Mouse (Mus musculus) MEL (cell line): ENCODE data around the gene Negr1. TPM values are rescaled to one million over a fixed set of nuclear protein-coding genes. Genes with fewer than 3 reads are reported as not detected.

Source experiments
- DNase-seq: peaks from one replicate; pipeline ENCODE4 v3.0.0; 2011; ENCODE audit warnings: low read depth, low spot score
- H3K27ac ChIP-seq: 2 replicates; pipeline ENCODE4 v1.5.1; 2012; ENCODE audit warnings: low read depth, mild to moderate bottlenecking, control low read depth, low read length, moderate library complexity; ENCODE audit not compliant: control insufficient read depth
- H3K27me3 ChIP-seq, 2 experiments: fragments of 150-350 bp in 1 of 2; sonication (generic) in 1 of 2; 2 replicates each; pipeline ENCODE4 v1.6.1; 2012; ENCODE audit warnings: low read length in 2 of 2, mild to moderate bottlenecking in 2 of 2, improper control_type of control experiment in 1 of 2, moderate library complexity in 1 of 2; ENCODE audit not compliant: insufficient read depth in 2 of 2, control insufficient read depth in 1 of 2
- H3K36me3 ChIP-seq, 2 experiments: 2 replicates each; pipeline ENCODE4 v1.6.1; 2012 to 2014; ENCODE audit warnings: low read length in 2 of 2, improper control_type of control experiment in 1 of 2, inconsistent platforms in 1 of 2, mild to moderate bottlenecking in 1 of 2; ENCODE audit not compliant: insufficient read depth in 2 of 2, control insufficient read depth in 1 of 2
- H3K4me1 ChIP-seq, 2 experiments: fragments of 150-350 bp in 1 of 2; sonication (generic) in 1 of 2; 2 replicates each; pipeline ENCODE4 v1.6.1; 2012; ENCODE audit warnings: low read length in 2 of 2, improper control_type of control experiment in 1 of 2, mild to moderate bottlenecking in 1 of 2; ENCODE audit not compliant: insufficient read depth in 2 of 2, control insufficient read depth in 1 of 2
- H3K4me3 ChIP-seq, 2 experiments: fragments of 150-350 bp in 1 of 2; sonication (generic) in 1 of 2; 2 replicates each; pipeline ENCODE4 v1.5.1; 2012; ENCODE audit warnings: low read depth in 2 of 2, low read length in 2 of 2, mild to moderate bottlenecking in 2 of 2, moderate library complexity in 2 of 2, control low read depth in 1 of 2, improper control_type of control experiment in 1 of 2; ENCODE audit not compliant: control insufficient read depth in 1 of 2, insufficient read depth in 1 of 2
- H3K79me2 ChIP-seq: 2 replicates; pipeline ENCODE4 v1.6.1; 2012; ENCODE audit warnings: mild to moderate bottlenecking, low read length, moderate library complexity; ENCODE audit not compliant: control insufficient read depth, poor library complexity, insufficient read depth
- H3K9ac ChIP-seq: 2 replicates; pipeline ENCODE4 v1.6.1; 2012; ENCODE audit warnings: low read depth, mild to moderate bottlenecking, control low read depth, low read length, moderate library complexity; ENCODE audit not compliant: control insufficient read depth, poor library complexity, severe bottlenecking
- H3K9me3 ChIP-seq: fragments of 150-350 bp; sonication (generic); replicated peaks from 2 replicates; pipeline ENCODE4 v1.6.1; 2012; ENCODE audit warnings: mild to moderate bottlenecking, low read length, improper control_type of control experiment, moderate library complexity; ENCODE audit not compliant: insufficient read depth
- CHD1 ChIP-seq: IDR thresholded peaks from 2 replicates; pipeline ENCODE4 v1.6.1; 2012; ENCODE audit warnings: low read depth, mild to moderate bottlenecking, inconsistent platforms, low read length, improper control_type of control experiment
- CHD2 ChIP-seq: IDR thresholded peaks from 2 replicates; pipeline ENCODE4 v1.6.1; 2011; ENCODE audit warnings: low read length, improper control_type of control experiment
- CTCF ChIP-seq, 3 experiments: IDR thresholded peaks in 2 of 3; conservative IDR thresholded peaks in 1 of 3; 2 replicates each; pipeline ENCODE4 v1.5.1; 2011 to 2012; ENCODE audit warnings: low read length in 3 of 3, low read depth in 2 of 3, mild to moderate bottlenecking in 2 of 3, improper control_type of control experiment in 1 of 3, inconsistent platforms in 1 of 3, mixed read lengths in 1 of 3, moderate library complexity in 1 of 3; ENCODE audit not compliant: control insufficient read depth in 1 of 3, insufficient read depth in 1 of 3, poor library complexity in 1 of 3, severe bottlenecking in 1 of 3
- ELF1 ChIP-seq: IDR thresholded peaks from 2 replicates; pipeline ENCODE4 v1.6.1; 2014; ENCODE audit warnings: low read depth, mild to moderate bottlenecking, inconsistent platforms, low read length, improper control_type of control experiment, moderate library complexity
- EP300 ChIP-seq, 2 experiments: IDR thresholded peaks; 2 replicates each; pipeline ENCODE4 v1.6.1; 2011; ENCODE audit warnings: improper control_type of control experiment in 2 of 2, low read length in 2 of 2, low read depth in 1 of 2, mild to moderate bottlenecking in 1 of 2
- GATA1 ChIP-seq: IDR thresholded peaks from 2 replicates; pipeline ENCODE4 v1.6.1; 2011; ENCODE audit warnings: low read depth, low read length, improper control_type of control experiment
- HCFC1 ChIP-seq: IDR thresholded peaks from 2 replicates; pipeline ENCODE4 v1.6.1; 2012; ENCODE audit warnings: low read depth, mild to moderate bottlenecking, inconsistent platforms, low read length, improper control_type of control experiment, moderate library complexity
- JUND ChIP-seq: IDR thresholded peaks from 2 replicates; pipeline ENCODE4 v1.6.1; 2011; ENCODE audit warnings: low read depth, mild to moderate bottlenecking, improper control_type of control experiment, low read length
- KAT2A ChIP-seq: conservative IDR thresholded peaks from 2 replicates; pipeline ENCODE4 v1.6.1; 2012; ENCODE audit warnings: low read depth, low read length, improper control_type of control experiment, inconsistent platforms
- MAFK ChIP-seq: IDR thresholded peaks from 2 replicates; pipeline ENCODE4 v1.6.1; 2011; ENCODE audit warnings: low read depth, mild to moderate bottlenecking, low read length, improper control_type of control experiment, borderline replicate concordance
- MYB ChIP-seq: IDR thresholded peaks from 2 replicates; pipeline ENCODE4 v1.6.1; 2011; ENCODE audit warnings: mild to moderate bottlenecking, low read depth, low read length, improper control_type of control experiment
- NELFE ChIP-seq: IDR thresholded peaks from 2 replicates; pipeline ENCODE4 v1.6.1; 2011; ENCODE audit warnings: low read depth, low read length, improper control_type of control experiment
- NRF1 ChIP-seq: IDR thresholded peaks from 2 replicates; pipeline ENCODE4 v1.6.1; 2014; ENCODE audit warnings: low read depth, mild to moderate bottlenecking, inconsistent platforms, low read length, improper control_type of control experiment, moderate library complexity; ENCODE audit not compliant: poor library complexity, insufficient read depth, severe bottlenecking
- POLR2AphosphoS2 ChIP-seq: IDR thresholded peaks from 2 replicates; pipeline ENCODE4 v1.6.1; 2011; ENCODE audit warnings: low read length, improper control_type of control experiment
- POLR2AphosphoS5 ChIP-seq: IDR thresholded peaks from 2 replicates; pipeline ENCODE4 v1.6.1; 2012; ENCODE audit warnings: low read depth, borderline replicate concordance, mild to moderate bottlenecking, inconsistent platforms, low read length, moderate library complexity, mixed read lengths
- RCOR1 ChIP-seq: IDR thresholded peaks from 2 replicates; pipeline ENCODE4 v1.6.1; 2012; ENCODE audit warnings: low read depth, mild to moderate bottlenecking, inconsistent platforms, low read length, improper control_type of control experiment
- SIN3A ChIP-seq: IDR thresholded peaks from 2 replicates; pipeline ENCODE4 v1.6.1; 2012; ENCODE audit warnings: low read length, improper control_type of control experiment, inconsistent platforms
- TBP ChIP-seq: IDR thresholded peaks from 2 replicates; pipeline ENCODE4 v1.8.0; 2011; ENCODE audit warnings: low read depth, low read length, improper control_type of control experiment
- UBTF ChIP-seq: IDR thresholded peaks from 2 replicates; pipeline ENCODE4 v1.6.1; 2012; ENCODE audit warnings: low read depth, mild to moderate bottlenecking, inconsistent platforms, low read length, improper control_type of control experiment, moderate library complexity, borderline replicate concordance; ENCODE audit not compliant: insufficient read depth
- USF1 ChIP-seq: IDR thresholded peaks from 2 replicates; pipeline ENCODE4 v1.6.1; 2014; ENCODE audit warnings: low read depth, mild to moderate bottlenecking, inconsistent platforms, low read length, improper control_type of control experiment, moderate library complexity
- ZKSCAN1 ChIP-seq: IDR thresholded peaks from 2 replicates; pipeline ENCODE4 v1.6.1; 2012; ENCODE audit warnings: low read depth, mild to moderate bottlenecking, inconsistent platforms, low read length, improper control_type of control experiment, moderate library complexity
- ZMIZ1 ChIP-seq: IDR thresholded peaks from 2 replicates; pipeline ENCODE4 v1.6.1; 2012; ENCODE audit warnings: low read depth, mild to moderate bottlenecking, inconsistent platforms, low read length, improper control_type of control experiment, moderate library complexity
- polyA plus RNA-seq, 2 experiments: library from polyadenylated mRNA; stranded (reverse) in 1 of 2; unstranded in 1 of 2; fragments of >175 nt in 1 of 2; fragments of >200 nt in 1 of 2; gene quantifications; 2 replicates each; pipeline versions ENCODE4 v1.2.1 to v1.2.4; 2012; ENCODE audit warnings: low replicate concordance in 2 of 2, low read depth in 1 of 2; ENCODE audit not compliant: insufficient read length in 2 of 2, insufficient read depth in 1 of 2, missing spikeins in 1 of 2
- total RNA-seq: library from RNA; depleted of rRNA; stranded (reverse); fragments of 300-350 nt; gene quantifications from 2 replicates; pipeline ENCODE4 v1.2.3, GENCODE M21; 2012

Gene Negr1
- total and polyA plus RNA-seq, 3 experiments: not detected

- TF ChIP-seq SIN3A: no peak
- TF ChIP-seq RCOR1: no peak
- TF ChIP-seq CTCF (IDR thresholded peaks at IDR 0.05 in 2 of 3, conservative IDR thresholded peaks at IDR 0.05 in 1 of 3; ENCODE audit: control insufficient read depth in 1 of 3, insufficient read depth in 1 of 3, low read depth in 2 of 3, low read length in 3 of 3, poor library complexity in 1 of 3, severe bottlenecking in 1 of 3): no peak
- no peak for TF ChIP-seq GATA1
- no peak overlapping the region for H3K9ac ChIP-seq
- H3K4me1 ChIP-seq: no peaks in the 10 kb centered on the region
- no peaks in the 10 kb centered on the region for H3K27me3 ChIP-seq
- H3K79me2 ChIP-seq: no peaks in the 10 kb centered on the region
- DNase-seq: no peak
- no peaks in the 10 kb centered on the region for H3K9me3 ChIP-seq
- no peaks in the 10 kb centered on the region for H3K36me3 ChIP-seq
- H3K27ac ChIP-seq: no peak overlapping the region
- H3K4me3 ChIP-seq: no peak overlapping the region
Observed at GRCm38 (mm10) chr3:156527231-156527995, 34.2 kb upstream of the Negr1 start.

- Histone ChIP-seq H3K4me1 (no peaks in the 10 kb centered on the region), H3K27me3 (no peaks in the 10 kb centered on the region), H3K79me2 (no peaks in the 10 kb centered on the region), H3K36me3 (no peaks in the 10 kb centered on the region), H3K27ac (no peak overlapping the region), H3K9me3 (no peaks in the 10 kb centered on the region), H3K4me3 (no peak overlapping the region), H3K9ac (no peak overlapping the region)
- TF ChIP-seq CHD1 (no peak), MYB (no peak), RCOR1 (no peak), SIN3A (no peak), ZKSCAN1 (no peak), MAFK (no peak), USF1 (no peak)
- DNase-seq: no peak
Observed at GRCm38 (mm10) chr3:156559441-156559825, 2.2 kb upstream of the Negr1 start.

- no peaks in the 10 kb centered on the region for H3K27me3 ChIP-seq
- H3K36me3 ChIP-seq: no peaks in the 10 kb centered on the region
- no peak overlapping the region for H3K27ac ChIP-seq
- no peak overlapping the region for H3K9ac ChIP-seq
- H3K9me3 ChIP-seq: no peaks in the 10 kb centered on the region
- TF ChIP-seq UBTF (no peak), KAT2A (no peak), JUND (no peak), POLR2AphosphoS5 (no peak), CHD2 (no peak), ZMIZ1 (no peak), ELF1 (no peak), TBP (no peak), GATA1 (no peak), EP300 (IDR thresholded peaks at IDR 0.05; ENCODE audit: low read depth in 1 of 2, low read length in 2 of 2) (no peak), HCFC1 (no peak), POLR2AphosphoS2 (no peak), NRF1 (no peak), NELFE (no peak)
- no peaks in the 10 kb centered on the region for H3K79me2 ChIP-seq
- DNase-seq: no peak
- no peaks in the 10 kb centered on the region for H3K4me1 ChIP-seq
- no peak overlapping the region for H3K4me3 ChIP-seq
Observed at GRCm38 (mm10) chr3:156559826-156560471, 1.6 kb upstream of the Negr1 start.
